Mouse (Mus musculus) heart, embryonic 12.5 days (tissue): ENCODE measurements around the gene Fam120b. TPM values are rescaled to one million over a fixed set of nuclear protein-coding genes. Genes with fewer than 3 reads are reported as not detected.

Experiments used
- ATAC-seq: fragments of 200-750 bp; cut with Nextera tagmentation; 2 replicates; pipeline ENCODE4 v1.8.0; 2017; ENCODE audit warnings: moderate TSS enrichment, moderate library complexity; ENCODE audit not compliant: insufficient number of reproducible peaks, low FRiP score
- H3K27ac ChIP-seq: fragments of 300-500 bp; sonication (generic); 2 replicates; pipeline ENCODE4 v1.5.1; 2016; ENCODE audit warnings: mild to moderate bottlenecking, moderate library complexity; ENCODE audit not compliant: poor library complexity, severe bottlenecking
- H3K27me3 ChIP-seq: fragments of 300-500 bp; sonication (generic); replicated peaks from 2 replicates; pipeline ENCODE4 v1.6.1; 2016; ENCODE audit warnings: mild to moderate bottlenecking, moderate library complexity
- H3K36me3 ChIP-seq: fragments of 300-500 bp; sonication (generic); 2 replicates; pipeline ENCODE4 v1.6.1; 2016; ENCODE audit warnings: mild to moderate bottlenecking, moderate library complexity
- H3K4me1 ChIP-seq: fragments of 300-500 bp; sonication (generic); replicated peaks from 2 replicates; pipeline ENCODE4 v1.6.1; 2016; ENCODE audit warnings: mild to moderate bottlenecking
- H3K4me2 ChIP-seq: fragments of 300-500 bp; sonication (generic); 2 replicates; pipeline ENCODE4 v1.6.1; 2016; ENCODE audit warnings: mild to moderate bottlenecking, moderate library complexity
- H3K4me3 ChIP-seq: fragments of 300-500 bp; sonication (generic); 2 replicates; pipeline ENCODE4 v1.5.1; 2016; ENCODE audit warnings: mild to moderate bottlenecking
- H3K9ac ChIP-seq: fragments of 300-500 bp; sonication (generic); 2 replicates; pipeline ENCODE4 v1.6.1; 2016; ENCODE audit warnings: mild to moderate bottlenecking, moderate library complexity
- H3K9me3 ChIP-seq: fragments of 300-500 bp; sonication (generic); replicated peaks from 2 replicates; pipeline ENCODE4 v1.6.1; 2016; ENCODE audit warnings: mild to moderate bottlenecking, moderate library complexity
- WGBS: fragments of 180-500 bp; shearing (Covaris S2); methylation state at CpG from one replicate; pipeline ENCODE4 v1.1.7; 2016; 5-methylcytosine and 5-hydroxymethylcytosine counted together
- polyA plus RNA-seq: library from polyadenylated mRNA; unstranded; fragments of >200 nt; fragmentation: Nextera tagmentation; extraction: Ambion mirVana; gene quantifications from 2 replicates; pipeline ENCODE4 v1.2.1, GENCODE M21; 2016

Gene Fam120b
- 17.2 and 17.3 TPM in 2 replicates for polyA plus RNA-seq

DNA sequence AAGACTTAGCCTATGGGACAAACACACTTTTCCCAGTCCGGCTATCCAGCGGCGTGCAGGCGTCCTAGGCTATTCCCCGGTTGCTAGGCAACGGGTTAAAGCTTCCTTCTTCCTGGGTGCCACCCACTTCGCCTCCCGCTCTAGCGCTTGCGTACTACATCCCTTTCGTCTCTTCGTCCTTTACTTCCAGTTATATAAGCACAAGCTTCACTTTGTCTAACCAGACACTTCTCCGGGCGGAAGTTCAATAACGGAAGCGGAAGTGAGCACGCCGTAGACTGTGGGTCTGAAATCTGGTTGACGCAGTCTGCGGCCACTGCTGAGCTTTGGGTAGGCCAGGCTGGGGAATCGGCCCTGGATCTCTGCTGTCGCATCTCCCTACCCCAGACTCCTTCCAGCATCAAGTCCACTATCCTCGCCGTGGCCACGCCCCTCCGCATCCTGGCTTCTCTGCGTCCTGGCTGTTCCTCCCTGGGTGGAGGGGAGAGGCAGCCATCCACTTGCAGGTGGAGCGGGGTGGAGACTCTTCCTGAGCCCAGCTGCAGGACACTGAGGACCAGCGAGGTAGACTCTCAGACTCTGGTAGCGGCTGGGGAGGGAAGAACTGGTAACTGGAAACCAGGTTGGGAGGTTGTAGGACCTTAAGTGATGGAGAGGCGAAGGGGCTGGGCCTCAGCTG lies at the start of gene Fam120b:
TSS of gene Fam120b (plus strand) at position 206 of the 679 bp plus-strand sequence.
- peak within 1 kb of the TSS; percentile 91 for H3K9ac ChIP-seq
- no peaks in the 10 kb centered on the region for H3K9me3 ChIP-seq
- peak within 1 kb of the TSS; percentile 89 for H3K4me2 ChIP-seq
- H3K27ac ChIP-seq, result peak within 1 kb of the TSS; percentile 84
- peaks cover 14% of the 10 kb centered on the region for H3K4me1 ChIP-seq
- no peaks in the 10 kb centered on the region for H3K36me3 ChIP-seq
- H3K4me3 ChIP-seq, result peak within 1 kb of the TSS; percentile 94
- H3K27me3 ChIP-seq, result peaks cover 14% of the 10 kb centered on the region
- under 1% methylated on average over 31 of the region's 31 CpGs for WGBS
- peak; percentile 91 for ATAC-seq

DNA sequence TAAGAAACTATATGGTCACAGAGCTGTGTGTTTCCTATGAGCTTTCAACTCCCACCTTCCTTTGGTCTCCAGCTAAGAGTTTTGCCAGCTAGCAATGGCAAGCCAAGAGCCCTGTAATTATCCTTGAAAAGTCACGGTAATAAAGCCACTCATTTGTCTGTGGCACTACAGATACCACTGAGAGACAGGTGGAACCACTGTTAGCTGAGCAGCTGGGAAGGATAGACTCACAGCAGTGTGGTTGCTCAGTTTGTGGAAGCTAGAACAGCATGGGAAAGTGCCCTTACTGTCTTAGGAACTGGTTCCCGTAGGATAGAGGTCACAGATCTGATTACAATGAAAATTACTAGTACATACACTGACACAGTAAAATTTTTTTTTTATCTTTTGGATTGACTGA lies 45.9 kb upstream of the Fam120b start:
- Histone ChIP-seq H3K9ac (no peak overlapping the region), H3K4me2 (no peak overlapping the region)

DNA sequence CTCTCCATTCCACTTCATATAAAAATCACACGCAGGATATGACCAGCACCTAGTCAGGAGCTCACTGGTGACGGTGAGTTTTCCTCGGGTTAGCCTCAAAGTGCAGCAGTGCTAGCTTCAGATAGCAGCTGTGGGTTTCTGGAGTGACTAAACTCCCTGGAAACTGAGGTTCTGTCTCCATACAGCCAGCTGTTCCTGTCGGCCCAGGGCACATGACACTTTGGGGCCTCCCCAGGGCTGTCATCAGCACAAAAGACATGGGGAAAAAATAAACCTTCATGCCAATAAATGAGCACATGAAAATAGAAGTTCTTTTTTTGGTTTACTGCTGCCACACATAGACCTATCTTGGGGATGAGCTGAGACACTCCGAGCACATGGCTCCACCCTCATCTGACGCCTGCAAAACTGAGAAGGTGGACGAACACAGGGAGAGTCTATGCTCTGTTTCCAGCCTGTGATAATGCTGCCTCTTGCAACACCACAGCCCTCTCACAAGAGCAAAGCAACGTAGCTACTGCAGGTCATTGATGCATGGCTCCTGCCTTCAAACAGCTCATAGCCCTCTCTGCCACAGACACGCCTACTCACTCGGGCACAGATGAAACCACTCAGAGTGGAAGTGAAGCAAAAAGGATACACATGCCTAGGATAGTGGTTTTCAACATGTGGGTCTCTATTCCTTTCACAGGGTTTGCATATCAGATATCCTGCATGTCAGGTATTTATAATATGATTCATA lies 43.0 kb upstream of the Fam120b start:
- Histone ChIP-seq H3K27ac (no peak overlapping the region), H3K9ac (no peak overlapping the region), H3K4me1 (no peaks in the 10 kb centered on the region), H3K27me3 (0 out of 2 replicates have a peak, but pooled peaks cover 6% of the 10 kb centered on the region), H3K36me3 (no peaks in the 10 kb centered on the region), H3K9me3 (no peaks in the 10 kb centered on the region), H3K4me2 (no peak overlapping the region), H3K4me3 (no peak overlapping the region)
- ATAC-seq, result no peak
- 56% methylated on average over 10 of the region's 10 CpGs for WGBS

More for the DNA sequence above, 45.9 kb upstream of the Fam120b start:
- H3K27me3 ChIP-seq, result 0 out of 2 replicates have a peak, but pooled peaks cover 6% of the 10 kb centered on the region
- H3K4me1 ChIP-seq, result no peaks in the 10 kb centered on the region
- WGBS, result 69% methylated on average over 2 of the region's 2 CpGs
- H3K36me3 ChIP-seq, result no peaks in the 10 kb centered on the region
- ATAC-seq, result no peak
- H3K9me3 ChIP-seq, result no peaks in the 10 kb centered on the region
- no peak overlapping the region for H3K4me3 ChIP-seq
- no peak overlapping the region for H3K27ac ChIP-seq

DNA sequence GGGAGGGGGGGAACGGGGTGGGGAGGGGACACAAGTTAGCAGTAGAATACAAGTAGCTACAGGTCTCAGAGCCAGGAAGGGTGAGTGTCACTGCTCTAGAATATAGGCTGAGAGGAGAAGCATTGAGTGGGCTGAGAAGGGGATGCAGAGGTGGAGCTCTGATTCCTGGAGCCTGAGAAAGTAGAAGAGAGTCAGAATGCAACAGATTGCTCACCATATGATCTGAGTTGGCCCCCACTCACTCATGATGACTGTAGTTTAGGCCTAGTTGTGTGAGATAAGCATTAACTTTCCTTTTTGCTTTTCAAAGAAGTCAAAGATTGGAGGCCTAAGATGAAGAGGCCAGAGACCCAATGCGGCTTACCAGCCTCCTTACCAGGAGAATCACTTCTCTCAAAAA lies 42.0 kb upstream of the Fam120b start:
- Histone ChIP-seq H3K4me1 (no peaks in the 10 kb centered on the region), H3K9me3 (no peaks in the 10 kb centered on the region), H3K36me3 (no peaks in the 10 kb centered on the region), H3K9ac (no peak overlapping the region), H3K4me3 (no peak overlapping the region), H3K27me3 (0 out of 2 replicates have a peak, but pooled peaks cover 6% of the 10 kb centered on the region), H3K4me2 (no peak overlapping the region), H3K27ac (no peak overlapping the region)
- no peak for ATAC-seq
- 71% methylated on average over 2 of the region's 2 CpGs for WGBS

DNA sequence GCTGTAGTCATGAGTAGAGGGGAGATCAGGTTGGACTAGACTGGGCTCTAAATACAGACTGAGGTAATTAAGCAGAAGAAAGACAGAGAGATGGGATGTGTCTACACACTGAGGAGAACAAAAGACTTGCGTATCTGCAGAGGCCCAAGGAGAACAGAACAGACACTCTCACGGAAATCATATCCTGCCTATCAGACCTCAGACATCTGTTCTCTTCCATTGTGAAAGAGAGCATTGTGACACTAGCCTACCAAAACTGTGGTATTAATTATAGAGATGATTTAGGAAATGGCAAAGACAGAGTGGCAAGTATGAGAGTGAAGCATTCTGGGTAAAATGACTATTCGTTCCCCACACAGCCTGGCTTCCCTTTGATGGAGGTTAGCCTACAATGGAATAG lies 40.9 kb upstream of the Fam120b start:
- no peaks in the 10 kb centered on the region for H3K9me3 ChIP-seq
- H3K27ac ChIP-seq, result no peak overlapping the region
- H3K4me3 ChIP-seq, result no peak overlapping the region
- 83% methylated on average over 3 of the region's 3 CpGs for WGBS
- no peaks in the 10 kb centered on the region for H3K4me1 ChIP-seq
- no peak overlapping the region for H3K4me2 ChIP-seq
- no peak overlapping the region for H3K9ac ChIP-seq
- H3K36me3 ChIP-seq, result no peaks in the 10 kb centered on the region
- H3K27me3 ChIP-seq, result 0 out of 2 replicates have a peak, but pooled peaks cover 6% of the 10 kb centered on the region
- no peak for ATAC-seq

DNA sequence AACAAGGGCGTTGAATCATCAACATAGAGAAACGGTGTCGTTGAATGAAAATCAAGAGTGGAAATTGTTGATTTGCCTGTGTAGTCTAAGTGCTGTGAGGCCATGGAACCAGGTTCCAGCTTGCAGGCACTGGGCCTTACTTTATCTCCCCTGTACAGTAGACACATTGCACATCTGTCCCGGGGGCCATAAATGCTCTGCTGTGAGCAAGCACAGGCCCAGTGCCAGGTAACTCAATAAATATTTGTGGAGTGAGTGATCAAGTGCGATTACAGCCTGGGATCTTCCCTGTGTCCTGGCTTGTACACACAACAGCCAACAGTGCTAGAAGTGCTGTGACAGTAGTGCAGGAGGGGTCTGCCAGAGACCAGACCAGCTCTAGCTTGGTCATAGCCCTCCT lies 39.5 kb upstream of the Fam120b start:
- H3K4me2 ChIP-seq, result no peak overlapping the region
- no peaks in the 10 kb centered on the region for H3K36me3 ChIP-seq
- WGBS, result 77% methylated on average over 5 of the region's 5 CpGs
- no peaks in the 10 kb centered on the region for H3K9me3 ChIP-seq
- no peaks in the 10 kb centered on the region for H3K4me1 ChIP-seq
- H3K27ac ChIP-seq, result no peak overlapping the region
- H3K4me3 ChIP-seq, result no peak overlapping the region
- H3K9ac ChIP-seq, result no peak overlapping the region
- H3K27me3 ChIP-seq, result 0 out of 2 replicates have a peak, but pooled peaks cover under 1% of the 10 kb centered on the region
- ATAC-seq, result no peak

DNA sequence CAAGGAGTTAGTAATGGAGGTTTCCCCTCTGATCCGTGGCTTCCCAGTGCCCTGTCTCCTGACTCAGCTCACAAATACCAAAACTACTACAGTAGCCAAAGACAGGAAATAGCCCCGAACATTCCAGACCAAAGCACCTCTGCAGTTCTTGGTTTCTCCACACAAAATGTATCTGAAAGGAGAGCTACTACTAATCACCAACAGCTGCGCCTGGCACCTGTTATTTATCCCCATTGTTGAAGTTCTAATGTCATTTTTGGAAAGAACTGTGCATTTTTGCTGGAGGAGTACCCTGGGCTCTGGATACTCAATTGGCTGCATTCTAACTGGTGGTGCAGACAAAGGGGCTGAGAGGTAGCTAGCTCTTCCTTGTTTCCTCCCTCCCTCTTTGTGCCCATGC lies 38.9 kb upstream of the Fam120b start:
- 63% methylated on average over 3 of the region's 3 CpGs for WGBS

DNA sequence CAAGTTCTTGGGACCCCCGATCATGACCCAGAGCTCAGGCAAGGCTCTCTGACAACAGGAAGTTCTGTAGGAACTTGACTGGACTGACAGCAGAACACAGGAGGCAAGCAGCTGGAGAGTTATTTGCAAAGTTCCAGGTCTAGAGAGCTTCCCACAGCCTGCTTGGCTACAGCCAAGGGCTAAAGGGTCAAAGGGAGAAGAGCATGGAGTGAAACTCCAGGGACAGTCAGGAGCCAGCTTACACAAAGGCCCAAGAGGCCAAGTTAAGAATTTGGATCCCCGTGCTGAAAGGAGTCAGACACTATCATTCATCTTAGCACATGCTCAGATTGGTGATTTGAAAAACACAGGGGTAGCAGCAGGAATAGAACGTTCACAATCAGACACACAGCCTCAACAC lies 32.3 kb upstream of the Fam120b start:
- H3K27ac ChIP-seq, result no peak overlapping the region
- no peak for ATAC-seq
- peaks cover 12% of the 10 kb centered on the region for H3K4me1 ChIP-seq
- H3K27me3 ChIP-seq, result peaks cover 1% of the 10 kb centered on the region; the same call in 1 of the 2 replicates
- H3K4me2 ChIP-seq, result no peak overlapping the region
- no peaks in the 10 kb centered on the region for H3K9me3 ChIP-seq
- peaks cover 5% of the 10 kb centered on the region for H3K36me3 ChIP-seq
- WGBS, result 56% methylated on average over 3 of the region's 3 CpGs
- no peak overlapping the region for H3K4me3 ChIP-seq
- no peak overlapping the region for H3K9ac ChIP-seq

More for the DNA sequence above, 38.9 kb upstream of the Fam120b start:
- no peaks in the 10 kb centered on the region for H3K9me3 ChIP-seq
- no peak overlapping the region for H3K4me3 ChIP-seq
- no peaks in the 10 kb centered on the region for H3K27me3 ChIP-seq
- no peak overlapping the region for H3K4me2 ChIP-seq
- no peaks in the 10 kb centered on the region for H3K36me3 ChIP-seq
- H3K9ac ChIP-seq, result no peak overlapping the region
- no peak for ATAC-seq
- no peak overlapping the region for H3K27ac ChIP-seq
- H3K4me1 ChIP-seq, result no peaks in the 10 kb centered on the region

DNA sequence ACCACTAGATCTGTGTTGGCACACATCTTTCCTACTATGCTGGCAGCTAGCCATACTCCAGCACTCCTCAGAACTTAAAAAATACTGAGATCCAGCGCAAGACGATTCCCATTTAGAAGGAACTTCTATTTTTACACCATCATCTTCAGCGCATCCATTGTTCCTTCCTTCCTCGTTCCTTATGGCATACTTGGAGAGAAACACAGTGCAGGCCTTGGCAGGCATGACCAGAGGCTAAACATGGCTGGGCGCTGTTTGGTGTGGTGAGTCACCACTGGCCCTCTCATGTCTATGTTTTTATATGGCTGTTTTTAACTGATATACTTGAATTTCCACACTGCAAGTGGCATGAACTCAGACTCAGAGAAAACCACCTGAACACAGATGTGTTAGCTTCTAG lies 30.4 kb upstream of the Fam120b start:
- no peak; the same call in 1 of the 2 replicates for ATAC-seq
- 54% methylated on average over 5 of the region's 5 CpGs for whole genome bisulfite sequencing
- Histone ChIP-seq H3K9ac (no peak overlapping the region), H3K4me2 (no peak overlapping the region), H3K9me3 (no peaks in the 10 kb centered on the region), H3K4me3 (no peak overlapping the region), H3K4me1 (peaks cover 15% of the 10 kb centered on the region), H3K27me3 (peaks cover 18% of the 10 kb centered on the region), H3K27ac (peak overlapping the region; percentile 23; the same call in 1 of the 2 replicates), H3K36me3 (peaks cover 8% of the 10 kb centered on the region)

DNA sequence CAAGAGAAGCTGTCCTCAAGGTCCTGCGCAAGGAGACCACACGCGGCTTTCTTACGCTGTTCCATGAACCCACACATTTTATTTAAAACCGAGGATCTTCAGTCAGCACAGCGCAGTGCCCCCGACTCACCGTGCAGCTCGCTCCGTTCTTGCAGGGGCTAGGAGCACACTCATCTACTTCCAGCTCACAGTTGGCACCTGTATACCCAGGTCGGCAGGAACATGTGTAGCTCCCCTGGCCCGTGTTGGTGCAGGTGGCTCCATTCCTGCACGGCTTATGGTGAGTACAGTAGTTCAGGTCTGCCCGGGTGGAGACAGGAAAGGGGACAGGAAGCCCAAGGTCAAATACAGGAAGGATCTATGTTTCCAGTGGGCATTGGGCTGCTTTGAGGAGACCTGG lies 25.6 kb upstream of the Fam120b start:
- no peak overlapping the region for H3K9ac ChIP-seq
- peaks cover 54% of the 10 kb centered on the region for H3K27me3 ChIP-seq
- no peak overlapping the region for H3K4me2 ChIP-seq
- peaks cover 8% of the 10 kb centered on the region for H3K36me3 ChIP-seq
- no peak overlapping the region for H3K4me3 ChIP-seq
- WGBS, result 85% methylated on average over 14 of the region's 14 CpGs
- peaks cover 27% of the 10 kb centered on the region for H3K4me1 ChIP-seq
- ATAC-seq, result no peak
- no peaks in the 10 kb centered on the region for H3K9me3 ChIP-seq
- H3K27ac ChIP-seq, result no peak overlapping the region
